ENCODE assay signal across 8 mouse cellular contexts in genomic region chr19:44069121-44069913, GRCm38 (mm10). TPM values are rescaled to one million over a fixed set of nuclear protein-coding genes. Genes with fewer than 3 reads are reported as not detected.
DNase-seq lines count a peak whose midpoint lies in the region; ATAC-seq and TF ChIP-seq lines count a peak whose summit lies in the region.

TSS of gene Erlin1 (minus strand) at chr19:44069785.

- H3K27me3 ChIP-seq in embryonic facial prominence, embryonic 14.5 days (replicated peaks; ENCODE audit: control insufficient read depth, insufficient read depth, low read length) = no peaks in the 10 kb centered on the region
- no peaks in the 10 kb centered on the region for H3K27me3 ChIP-seq in limb, embryonic 13.5 days
- no peaks in the 10 kb centered on the region for H3K27me3 ChIP-seq in midbrain, embryonic 15.5 days (replicated peaks)

- H3K27ac ChIP-seq in bone marrow, adult 2 months (ENCODE audit: control insufficient read depth, insufficient read depth, low read depth, low read length, poor library complexity) = peak within 1 kb of the TSS; percentile 95
- H3K27ac ChIP-seq in embryonic facial prominence, embryonic 14.5 days (replicated peaks; ENCODE audit: low read depth, low read length) = peak within 1 kb of the TSS; percentile 61
- H3K27ac ChIP-seq in limb, embryonic 13.5 days = peak within 1 kb of the TSS; percentile 48; the same call in 1 of the 2 replicates
- H3K27ac ChIP-seq in midbrain, embryonic 15.5 days = peak within 1 kb of the TSS; percentile 83

- H3K4me2 ChIP-seq in embryonic facial prominence, embryonic 14.5 days (ENCODE audit: low read depth, low read length) = peak within 1 kb of the TSS; percentile 82
- peak within 1 kb of the TSS; percentile 80 for H3K4me2 ChIP-seq in limb, embryonic 13.5 days (replicated peaks)
- peak within 1 kb of the TSS; percentile 89 for H3K4me2 ChIP-seq in midbrain, embryonic 15.5 days

- TF ChIP-seq CTCF in bone marrow, adult 2 months (IDR thresholded peaks at IDR 0.05; ENCODE audit: control insufficient read depth, insufficient read depth, low read length) = no peak

- ATAC-seq in embryonic facial prominence, embryonic 14.5 days (ENCODE audit: low read depth) = peak; percentile 94
- peak; percentile 92 for ATAC-seq in limb, embryonic 13.5 days (ENCODE audit: low FRiP score, low read depth)
- ATAC-seq in midbrain, embryonic 15.5 days (replicated peaks) = peak; percentile 96

- H3K9ac ChIP-seq in embryonic facial prominence, embryonic 14.5 days (ENCODE audit: low read depth, low read length) = peak within 1 kb of the TSS; percentile 76
- H3K9ac ChIP-seq in limb, embryonic 13.5 days = peak within 1 kb of the TSS; percentile 86
- peak within 1 kb of the TSS; percentile 81 for H3K9ac ChIP-seq in midbrain, embryonic 15.5 days

- peaks cover 2% of the 10 kb centered on the region for H3K4me1 ChIP-seq in bone marrow, adult 2 months (ENCODE audit: control insufficient read depth, insufficient read depth, low read length)
- H3K4me1 ChIP-seq in embryonic facial prominence, embryonic 14.5 days (ENCODE audit: control insufficient read depth, insufficient read depth, low read length) = peaks cover 10% of the 10 kb centered on the region; the same call in 1 of the 2 replicates
- peaks cover 32% of the 10 kb centered on the region for H3K4me1 ChIP-seq in limb, embryonic 13.5 days
- H3K4me1 ChIP-seq in midbrain, embryonic 15.5 days = peaks cover 23% of the 10 kb centered on the region

- peaks cover 15% of the 10 kb centered on the region; the same call in 1 of the 2 replicates for H3K36me3 ChIP-seq in embryonic facial prominence, embryonic 14.5 days (ENCODE audit: control insufficient read depth, insufficient read depth, low read length)
- H3K36me3 ChIP-seq in limb, embryonic 13.5 days = peaks cover 8% of the 10 kb centered on the region
- no peaks in the 10 kb centered on the region for H3K36me3 ChIP-seq in midbrain, embryonic 15.5 days (replicated peaks)

- peak within 1 kb of the TSS; percentile 94 for H3K4me3 ChIP-seq in bone marrow, adult 2 months (replicated peaks; ENCODE audit: control insufficient read depth, low read depth, low read length)
- H3K4me3 ChIP-seq in embryonic facial prominence, embryonic 14.5 days (ENCODE audit: low read depth, low read length) = peak within 1 kb of the TSS; percentile 76
- H3K4me3 ChIP-seq in limb, embryonic 13.5 days = peak within 1 kb of the TSS; percentile 79
- H3K4me3 ChIP-seq in midbrain, embryonic 15.5 days = peak within 1 kb of the TSS; percentile 96

- peak; percentile 93 for DNase-seq in A20 (ENCODE audit: low read depth, low spot score)
- DNase-seq in embryonic facial prominence, embryonic 14.5 days (ENCODE audit: low spot score) = peak; percentile 93
- peak; percentile 83 for DNase-seq in heart, adult 8-10 months (ENCODE audit: low spot score)
- peak; percentile 88 for DNase-seq in kidney, adult 9 months
- peak; percentile 80 to 91 for DNase-seq in spleen, adult 18-20 months

- WGBS in bone marrow, adult 2 months = under 1% methylated on average over 75 of the region's 75 CpGs
- under 1% methylated on average over 48 of the region's 75 CpGs for WGBS in embryonic facial prominence, embryonic 14.5 days
- WGBS in limb, embryonic 13.5 days = under 1% methylated on average over 75 of the region's 75 CpGs
- under 1% methylated on average over 75 of the region's 75 CpGs for WGBS in midbrain, embryonic 15.5 days

- no peaks in the 10 kb centered on the region for H3K9me3 ChIP-seq in embryonic facial prominence, embryonic 14.5 days (ENCODE audit: control insufficient read depth, low read length)
- no peaks in the 10 kb centered on the region for H3K9me3 ChIP-seq in limb, embryonic 13.5 days
- H3K9me3 ChIP-seq in midbrain, embryonic 15.5 days = no peaks in the 10 kb centered on the region

- TF ChIP-seq POLR2A in bone marrow, adult 2 months (IDR thresholded peaks at IDR 0.05; ENCODE audit: borderline replicate concordance, control insufficient read depth, low read depth, low read length) = peak; percentile 30; the same call in 1 of the 2 replicates

RNA-seq across cellular contexts. Expression of gene Erlin1, which starts in this region (rescaled TPM):
- 7.4 and 8.4 TPM in 2 replicates for polyA plus RNA-seq in bone marrow, adult 2 months (2011; ENCODE audit: insufficient read depth, insufficient read length, low replicate concordance, missing spikeins)
- 31.4 and 31.5 TPM in 2 replicates for polyA plus RNA-seq in embryonic facial prominence, embryonic 14.5 days (2014; fragmentation: Nextera tagmentation; extraction: Ambion mirVana)
- total RNA-seq in heart, adult 8-10 months (2022) = 10 to 100 TPM in 1 of 4 experiments, 1 to 10 TPM in 3; 6.7 to 11.7 (median 7.7) TPM
- 34.2 and 34.8 TPM in 2 replicates for polyA plus RNA-seq in limb, embryonic 13.5 days (2015; fragmentation: Nextera tagmentation; extraction: Ambion mirVana)
- polyA plus RNA-seq in midbrain, embryonic 15.5 days (2015; fragmentation: Nextera tagmentation; extraction: Ambion mirVana) = 22.6 and 23.3 TPM in 2 replicates

Comparison
In these comparisons a context has a peak if more than half of its experiments do, and no peak if none do; other contexts are left out.
1. Peak in every context shown above with its lines: DNase-seq, ATAC-seq, H3K4me3 ChIP-seq and H3K27ac ChIP-seq.